Mouse (Mus musculus) bone marrow, adult 2 months (tissue): Measurements from ENCODE around the gene Pla2g4e. TPM values are rescaled to one million over a fixed set of nuclear protein-coding genes. Genes with fewer than 3 reads are reported as not detected.

Experiments used
- H3K27ac ChIP-seq: fragments of 200-500 bp; 2 replicates; pipeline ENCODE4 v1.5.1; 2012; ENCODE audit warnings: low read depth, mild to moderate bottlenecking, control low read depth, inconsistent platforms, low read length; ENCODE audit not compliant: control insufficient read depth, poor library complexity, insufficient read depth
- H3K4me1 ChIP-seq: fragments of 200-500 bp; 2 replicates; pipeline ENCODE4 v1.6.1; 2011; ENCODE audit warnings: low read length; ENCODE audit not compliant: control insufficient read depth, insufficient read depth
- H3K4me3 ChIP-seq: fragments of 200-500 bp; replicated peaks from 2 replicates; pipeline ENCODE3; 2011; ENCODE audit warnings: mild to moderate bottlenecking, low read depth, low read length, control low read depth; ENCODE audit not compliant: control insufficient read depth
- CTCF ChIP-seq: fragments of 200-500 bp; IDR thresholded peaks from 2 replicates; pipeline ENCODE4 v1.5.1; 2011; ENCODE audit warnings: low read length, control low read depth; ENCODE audit not compliant: control insufficient read depth, insufficient read depth
- POLR2A ChIP-seq: fragments of 200-500 bp; IDR thresholded peaks from 2 replicates; pipeline ENCODE4 v1.6.1; 2011; ENCODE audit warnings: low read depth, mild to moderate bottlenecking, control low read depth, low read length, borderline replicate concordance; ENCODE audit not compliant: control insufficient read depth
- WGBS: fragments of 180-500 bp; shearing (Covaris S2); methylation state at CpG from one replicate; pipeline ENCODE4 v1.1.7; 2018; 5-methylcytosine and 5-hydroxymethylcytosine counted together
- polyA plus RNA-seq: library from polyadenylated mRNA; stranded (reverse); fragments of >200 nt; gene quantifications from 2 replicates; pipeline ENCODE4 v1.2.4, GENCODE M21; 2011; ENCODE audit warnings: low replicate concordance; ENCODE audit not compliant: missing spikeins, insufficient read depth, insufficient read length

Gene Pla2g4e
- polyA plus RNA-seq, 1 experiment = not detected

DNA sequence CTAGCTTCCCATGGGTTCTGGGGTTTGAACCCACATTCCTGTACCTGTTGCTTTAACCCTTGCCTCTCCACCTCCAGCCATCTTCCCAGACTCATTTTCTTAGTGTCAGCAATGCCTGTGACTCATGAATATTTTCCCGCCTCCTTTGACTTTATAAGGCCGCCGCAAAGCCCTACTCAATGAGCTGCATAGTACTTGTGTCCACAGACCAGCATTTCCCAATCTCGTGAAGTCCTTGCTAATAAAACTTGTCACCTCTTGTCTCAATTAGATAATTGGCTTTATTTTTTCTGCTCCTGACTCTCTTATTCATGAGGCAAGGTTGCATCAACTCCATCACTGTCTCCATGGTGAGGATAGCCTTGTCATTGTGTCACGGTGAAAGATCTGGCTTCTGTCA lies 30.5 kb downstream of the Pla2g4e start:
- no peak overlapping the region for H3K4me3 ChIP-seq
- 87% methylated on average over 5 of the region's 5 CpGs for WGBS
- no peak for TF ChIP-seq CTCF
- no peak for TF ChIP-seq POLR2A
- no peaks in the 10 kb centered on the region for H3K4me1 ChIP-seq
- H3K27ac ChIP-seq = no peak overlapping the region

GRCm38 (mm10) chr2:120211448-120211847 lies 33.7 kb downstream of the Pla2g4e start:
- TF ChIP-seq CTCF (no peak), POLR2A (no peak)
- H3K27ac ChIP-seq = no peak overlapping the region
- no peaks in the 10 kb centered on the region for H3K4me1 ChIP-seq
- WGBS = 59% methylated on average over 2 of the region's 2 CpGs
- H3K4me3 ChIP-seq = no peak overlapping the region

DNA sequence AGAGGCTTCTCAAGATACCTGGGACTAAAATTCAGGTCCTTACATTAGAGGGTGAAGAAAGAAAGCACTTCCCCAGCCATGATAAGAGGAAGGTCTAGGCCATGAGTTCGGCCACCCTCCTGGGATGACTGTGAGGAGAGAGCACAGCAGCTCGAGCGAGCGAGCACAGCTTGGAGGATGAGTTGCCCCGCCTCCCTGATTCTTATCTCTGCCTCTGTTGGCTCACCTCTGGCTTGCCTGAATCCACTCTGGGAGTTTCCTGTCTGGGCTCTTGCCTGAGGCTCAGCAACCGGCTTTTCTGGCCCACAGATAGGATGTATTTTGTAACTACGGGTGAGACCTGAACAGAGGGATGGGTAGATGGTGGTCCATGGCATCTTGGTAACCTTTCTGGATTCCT lies 37.2 kb downstream of the Pla2g4e start:
- no peak for TF ChIP-seq POLR2A
- no peak overlapping the region for H3K4me3 ChIP-seq
- H3K4me1 ChIP-seq = no peaks in the 10 kb centered on the region
- 50% methylated on average over 7 of the region's 7 CpGs for WGBS
- no peak overlapping the region for H3K27ac ChIP-seq

- TF ChIP-seq POLR2A (no peak), CTCF (no peak)
- Histone ChIP-seq H3K4me1 (no peaks in the 10 kb centered on the region), H3K27ac (no peak overlapping the region), H3K4me3 (no peak overlapping the region)
- WGBS = 58% methylated on average over 6 of the region's 6 CpGs
These were observed 38.1 kb downstream of the Pla2g4e start for GRCm38 (mm10) chr2:120207028-120207427.

DNA sequence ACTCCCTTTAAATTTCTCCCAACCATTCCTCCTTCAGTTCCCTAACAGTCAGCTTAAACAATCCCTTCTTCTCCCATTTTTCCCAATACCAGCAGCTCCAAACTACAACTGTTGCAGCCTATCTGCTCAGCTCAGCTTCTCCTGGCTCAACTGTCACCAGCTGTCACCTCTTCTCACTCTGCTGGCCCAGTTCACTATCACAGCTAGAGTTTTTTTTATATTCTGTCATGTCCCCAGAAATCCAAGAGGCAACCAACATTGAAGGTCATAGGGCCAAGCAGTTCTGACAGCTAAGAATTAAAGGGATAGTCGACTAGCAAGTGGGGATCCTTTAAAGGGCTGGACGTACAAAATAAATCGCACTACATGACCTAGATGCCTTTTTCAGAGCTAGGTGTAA lies 41.4 kb downstream of the Pla2g4e start:
- H3K27ac ChIP-seq = no peak overlapping the region
- TF ChIP-seq CTCF (no peak), POLR2A (no peak)
- no peak overlapping the region for H3K4me3 ChIP-seq
- no peaks in the 10 kb centered on the region for H3K4me1 ChIP-seq
- 75% methylated on average over 3 of the region's 3 CpGs for WGBS

DNA sequence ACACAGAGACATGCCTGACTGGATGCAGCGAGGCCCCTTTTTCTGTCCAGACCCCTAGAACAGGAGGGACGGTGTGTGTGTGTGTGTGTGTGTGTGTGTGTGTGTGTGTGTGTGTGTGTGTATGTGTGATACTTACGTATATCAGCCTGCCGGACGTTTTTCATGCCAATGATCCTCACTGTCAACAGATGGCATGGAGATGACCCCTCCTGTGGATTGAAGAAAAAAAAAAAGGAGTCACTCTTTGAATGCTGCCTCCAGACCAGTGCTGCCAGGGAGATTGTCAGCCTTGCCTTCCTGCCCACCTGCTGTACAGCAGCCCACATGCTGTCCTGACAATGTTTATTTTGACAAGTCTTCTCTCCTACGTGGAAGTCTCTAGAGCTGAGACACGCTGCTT lies 45.1 kb downstream of the Pla2g4e start:
- H3K4me3 ChIP-seq = no peak overlapping the region
- TF ChIP-seq POLR2A (no peak), CTCF (no peak)
- WGBS = 75% methylated on average over 7 of the region's 7 CpGs
- no peak overlapping the region for H3K27ac ChIP-seq
- H3K4me1 ChIP-seq = no peaks in the 10 kb centered on the region

- Histone ChIP-seq H3K27ac (no peak overlapping the region), H3K4me3 (no peak overlapping the region), H3K4me1 (no peaks in the 10 kb centered on the region)
- no peak for TF ChIP-seq CTCF
- TF ChIP-seq POLR2A = no peak
- 66% methylated on average over 4 of the region's 4 CpGs for WGBS
These were observed 57.0 kb downstream of the Pla2g4e start for GRCm38 (mm10) chr2:120188174-120188573.

DNA sequence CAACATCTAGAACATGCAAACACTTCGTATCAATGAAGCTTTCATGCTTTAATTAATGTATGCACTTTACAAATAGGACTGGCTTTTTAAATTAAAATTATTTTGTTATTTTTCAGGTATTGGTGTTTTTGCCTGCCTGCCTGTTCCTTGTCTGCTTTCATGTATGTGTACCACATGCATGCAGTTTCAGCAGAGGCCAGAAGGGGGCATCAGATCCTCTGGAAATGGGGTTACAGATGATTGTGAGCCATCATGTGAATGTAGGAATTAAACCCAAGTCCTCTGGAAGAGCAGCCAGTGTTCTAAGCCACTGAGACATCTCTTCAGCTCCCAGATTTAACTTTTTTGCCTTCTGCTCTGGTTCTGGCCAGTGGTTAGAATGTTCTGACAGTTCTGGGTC lies 57.6 kb downstream of the Pla2g4e start:
- Histone ChIP-seq H3K4me3 (no peak overlapping the region), H3K4me1 (no peaks in the 10 kb centered on the region), H3K27ac (no peak overlapping the region)
- WGBS = 91% methylated on average over 1 of the region's 1 CpGs
- TF ChIP-seq CTCF = no peak
- no peak for TF ChIP-seq POLR2A

DNA sequence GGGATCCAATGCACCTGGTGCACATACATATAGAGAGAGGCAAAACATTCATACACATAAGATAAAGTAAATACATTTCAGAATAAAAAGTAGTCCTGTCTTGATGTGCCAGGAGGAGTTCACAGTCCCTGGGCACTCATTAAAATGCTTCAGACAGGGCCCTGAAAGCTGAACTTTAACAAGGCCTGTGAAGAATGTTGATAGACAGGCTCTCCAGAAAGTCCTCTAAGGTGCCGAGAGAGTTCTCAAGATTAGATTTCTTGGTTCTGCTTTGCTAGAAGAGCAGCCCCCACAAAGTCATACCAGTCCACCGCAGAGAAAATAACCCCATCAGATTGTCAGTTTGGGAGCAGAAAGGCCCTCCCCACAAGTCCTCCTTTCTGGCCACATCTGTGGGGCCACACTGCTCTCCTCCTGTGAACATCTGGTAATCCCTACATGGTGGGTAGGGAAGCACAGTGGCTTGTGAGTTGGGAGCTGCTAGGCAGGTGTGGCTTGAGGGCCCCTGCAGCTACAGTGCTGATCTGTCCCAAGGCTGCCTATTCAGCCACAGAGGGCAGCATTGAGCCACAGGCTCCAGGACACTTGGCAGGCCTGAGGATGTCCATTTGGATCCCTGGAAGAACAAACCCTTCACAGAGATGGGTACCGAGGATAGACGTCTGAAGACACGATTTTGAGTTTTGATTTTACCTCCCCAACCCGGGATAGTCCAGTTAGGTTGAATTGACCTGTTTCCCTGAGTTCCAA lies 59.4 kb downstream of the Pla2g4e start:
- H3K4me1 ChIP-seq = no peaks in the 10 kb centered on the region
- TF ChIP-seq CTCF (no peak), POLR2A (no peak)
- H3K27ac ChIP-seq = no peak overlapping the region
- 81% methylated on average over 6 of the region's 6 CpGs for WGBS
- no peak overlapping the region for H3K4me3 ChIP-seq
